Mouse (Mus musculus) thymus, adult 2 months (tissue): Measurements from ENCODE around the gene Srbd1.

ENCODE experiments used
- CTCF ChIP-seq: fragments of 200-500 bp; IDR thresholded peaks from 2 replicates; pipeline ENCODE4 v1.5.1; 2012; ENCODE audit warnings: mild to moderate bottlenecking, control low read depth, low read length, moderate library complexity, borderline replicate concordance; ENCODE audit not compliant: control insufficient read depth, poor library complexity, insufficient read depth; ENCODE audit errors: extremely low read depth
- POLR2A ChIP-seq: fragments of 200-500 bp; IDR thresholded peaks from 2 replicates; pipeline ENCODE4 v1.6.1; 2012; ENCODE audit warnings: mild to moderate bottlenecking, low read length, control low read depth, moderate library complexity; ENCODE audit not compliant: control insufficient read depth, poor library complexity, insufficient read depth; ENCODE audit errors: extremely low read depth

DNA sequence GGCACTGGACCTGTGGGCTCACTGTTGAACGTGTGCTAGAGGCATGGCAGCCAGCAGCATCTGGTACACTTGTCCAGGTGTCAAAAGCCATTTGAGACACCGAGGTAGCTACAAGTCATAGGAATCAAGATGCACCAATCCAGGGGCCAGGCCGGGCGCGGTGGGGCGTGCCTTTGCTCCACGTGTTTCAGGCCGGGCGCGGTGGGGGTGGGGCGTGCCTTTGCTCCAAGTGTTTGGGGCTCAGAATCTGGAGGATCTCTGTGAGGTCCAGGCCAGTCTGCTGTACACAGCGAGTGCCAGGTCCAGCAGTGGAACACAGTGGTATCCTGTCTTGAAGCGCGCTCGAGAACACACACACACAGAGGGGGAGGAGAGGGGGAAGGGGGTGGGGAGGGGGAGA lies 17.7 kb upstream of the Srbd1 start:
- no peak for TF ChIP-seq CTCF
- TF ChIP-seq POLR2A, result no peak
